Mouse (Mus musculus) large intestine, adult 2 months (tissue): ENCODE results near the gene Frat2. TPM values are rescaled to one million over a fixed set of nuclear protein-coding genes. Genes with fewer than 3 reads are reported as not detected.

Source experiments
- DNase-seq: peaks from one replicate; pipeline ENCODE4 v3.0.0-alpha.2; 2012; ENCODE audit warnings: low read depth, low spot score
- WGBS: fragments of 180-500 bp; shearing (Covaris S2); methylation state at CpG from one replicate; pipeline ENCODE4 v1.1.7; 2018; 5-methylcytosine and 5-hydroxymethylcytosine counted together
- polyA plus RNA-seq: library from polyadenylated mRNA; depleted of rRNA; stranded (reverse); fragments of >200 nt; gene quantifications from 2 replicates; pipeline ENCODE4 v1.2.3, GENCODE M21; 2012

The Frat2 gene
- polyA plus RNA-seq, 1 experiment = 10.4 TPM

GRCm38 (mm10) chr19:41828941-41829340 is 19.0 kb downstream of the Frat2 start:
- 51% methylated on average over 3 of the region's 3 CpGs for WGBS
- DNase-seq = no peak

- no peak for DNase-seq
- WGBS = 76% methylated on average over 3 of the region's 3 CpGs
These were observed 21.4 kb downstream of the Frat2 start for GRCm38 (mm10) chr19:41826529-41826928.

GRCm38 (mm10) chr19:41824950-41825349 is 23.0 kb downstream of the Frat2 start:
- WGBS = 82% methylated on average over 5 of the region's 5 CpGs

GRCm38 (mm10) chr19:41822589-41822988 is 25.3 kb downstream of the Frat2 start:
- WGBS = 94% methylated on average over 1 of the region's 1 CpGs
- DNase-seq = no peak

More at GRCm38 (mm10) chr19:41824950-41825349, 23.0 kb downstream of the Frat2 start:
- no peak for DNase-seq

GRCm38 (mm10) chr19:41821436-41821835 is 26.5 kb downstream of the Frat2 start:
- no peak for DNase-seq
- 54% methylated on average over 5 of the region's 5 CpGs for WGBS

GRCm38 (mm10) chr19:41818749-41819148 is 29.2 kb downstream of the Frat2 start:
- WGBS = 83% methylated on average over 4 of the region's 4 CpGs
- DNase-seq = no peak

GRCm38 (mm10) chr19:41817325-41817724 is 30.6 kb downstream of the Frat2 start:
- no peak for DNase-seq
- WGBS = 76% methylated on average over 10 of the region's 10 CpGs

- no peak for DNase-seq
- 71% methylated on average over 5 of the region's 5 CpGs for WGBS
These were observed 31.0 kb downstream of the Frat2 start for GRCm38 (mm10) chr19:41816915-41817314.

GRCm38 (mm10) chr19:41816410-41816809 is 31.5 kb downstream of the Frat2 start:
- no peak for DNase-seq
- WGBS = 22% methylated on average over 5 of the region's 5 CpGs

- DNase-seq = no peak
These were observed 34.6 kb downstream of the Frat2 start for GRCm38 (mm10) chr19:41813374-41813773.

GRCm38 (mm10) chr19:41812525-41812924 is 35.4 kb downstream of the Frat2 start:
- WGBS = 90% methylated on average over 10 of the region's 10 CpGs
- no peak for DNase-seq

More at GRCm38 (mm10) chr19:41813374-41813773, 34.6 kb downstream of the Frat2 start:
- 91% methylated on average over 4 of the region's 4 CpGs for WGBS

- no peak for DNase-seq
- WGBS = 80% methylated on average over 5 of the region's 5 CpGs
These were observed 37.9 kb downstream of the Frat2 start for GRCm38 (mm10) chr19:41810074-41810473.

GRCm38 (mm10) chr19:41808104-41808634 is 39.8 kb downstream of the Frat2 start:
- no peak for DNase-seq
- WGBS = 78% methylated on average over 8 of the region's 8 CpGs

GRCm38 (mm10) chr19:41807497-41807896 is 40.4 kb downstream of the Frat2 start:
- 77% methylated on average over 9 of the region's 9 CpGs for WGBS
- DNase-seq = no peak

- 93% methylated on average over 4 of the region's 4 CpGs for WGBS
- no peak for DNase-seq
These were observed 42.1 kb downstream of the Frat2 start for GRCm38 (mm10) chr19:41805831-41806230.

- no peak for DNase-seq
- 42% methylated on average over 7 of the region's 7 CpGs for WGBS
These were observed 44.6 kb downstream of the Frat2 start for GRCm38 (mm10) chr19:41803322-41803721.

GRCm38 (mm10) chr19:41801742-41802369 is 46.1 kb downstream of the Frat2 start, which contains the start of gene Arhgap19:
TSS of gene Arhgap19 (minus strand) at chr19:41802047.
- peak; percentile 86 for DNase-seq
- under 1% methylated on average over 48 of the region's 48 CpGs for whole genome bisulfite sequencing

GRCm38 (mm10) chr19:41800986-41801741 is 46.8 kb downstream of the Frat2 start:
- no peak for DNase-seq
- 1% methylated on average over 26 of the region's 26 CpGs for WGBS

- DNase-seq = no peak
- 44% methylated on average over 6 of the region's 6 CpGs for WGBS
These were observed 47.5 kb downstream of the Frat2 start for GRCm38 (mm10) chr19:41800451-41800850.

- DNase-seq = no peak
- 96% methylated on average over 6 of the region's 6 CpGs for WGBS
These were observed 50.4 kb downstream of the Frat2 start for GRCm38 (mm10) chr19:41797536-41797935.
